8 mouse cellular contexts compared by ENCODE assay signal in genomic region chr11:93762832-93763530, GRCm38 (mm10).
A peak's percentile ranks its signal among the peaks of the same experiment; 100 is the strongest.
DNase-seq lines count a peak whose midpoint lies in the region; ATAC-seq and TF ChIP-seq lines count a peak whose summit lies in the region.

No protein-coding gene starts in this region.

- TF ChIP-seq EP300 in CH12.LX (IDR thresholded peaks at IDR 0.05; ENCODE audit: low read length): no peak

- H3K4me3 ChIP-seq in CH12.LX (replicated peaks in 1 of 3; ENCODE audit: low read depth in 2 of 3, low read length in 2 of 3, poor library complexity in 1 of 3): no peak overlapping the region
- no peak overlapping the region for H3K4me3 ChIP-seq in embryonic facial prominence, embryonic 12.5 days
- H3K4me3 ChIP-seq in hindbrain, embryonic 12.5 days: no peak overlapping the region
- H3K4me3 ChIP-seq in stomach, embryonic 16.5 days (replicated peaks; ENCODE audit: low read length): no peak overlapping the region

- no peaks in the 10 kb centered on the region for H3K79me2 ChIP-seq in CH12.LX (replicated peaks; ENCODE audit: control insufficient read depth, extremely low read depth, insufficient read depth, poor library complexity, severe bottlenecking)

- dilution Hi-C loops in CH12.LX (cut with MboI; ENCODE audit: extremely low pct_ligation_motif_present, extremely low pct_unique_long_range_greater_than_20kb, low sequenced_read_pairs): no loop called here

- no peak overlapping the region for H3K9ac ChIP-seq in CH12.LX (ENCODE audit: insufficient read depth, low read depth)
- no peak overlapping the region for H3K9ac ChIP-seq in embryonic facial prominence, embryonic 12.5 days
- no peak overlapping the region for H3K9ac ChIP-seq in hindbrain, embryonic 12.5 days
- no peak overlapping the region for H3K9ac ChIP-seq in stomach, embryonic 16.5 days (ENCODE audit: low read length)

- WGBS in embryonic facial prominence, embryonic 12.5 days: 21% methylated on average over 18 of the region's 18 CpGs
- WGBS in hindbrain, embryonic 12.5 days: 17% methylated on average over 18 of the region's 18 CpGs
- WGBS in stomach, embryonic 16.5 days: 16% methylated on average over 18 of the region's 18 CpGs

- no peak overlapping the region for H3K4me2 ChIP-seq in CH12.LX (ENCODE audit: insufficient read depth, low read depth, poor library complexity, severe bottlenecking)
- H3K4me2 ChIP-seq in embryonic facial prominence, embryonic 12.5 days (replicated peaks): peak overlapping the region; percentile 35; the same call in 1 of the 2 replicates
- H3K4me2 ChIP-seq in hindbrain, embryonic 12.5 days (replicated peaks): peak overlapping the region; percentile 47
- peak overlapping the region; percentile 10; the same call in 1 of the 2 replicates for H3K4me2 ChIP-seq in stomach, embryonic 16.5 days (ENCODE audit: low read depth, low read length)

- no peak for DNase-seq in CH12.LX (ENCODE audit: extremely low read depth)
- peak; percentile 32 for DNase-seq in adrenal gland, postnatal 14 days
- peak; percentile 44 to 60 for DNase-seq in layer of hippocampus, adult 8-10 months (ENCODE audit: low spot score in 2 of 2)

- H3K9me3 ChIP-seq in CH12.LX (replicated peaks; ENCODE audit: low read length): peaks cover 3% of the 10 kb centered on the region
- no peaks in the 10 kb centered on the region for H3K9me3 ChIP-seq in embryonic facial prominence, embryonic 12.5 days
- no peaks in the 10 kb centered on the region for H3K9me3 ChIP-seq in hindbrain, embryonic 12.5 days (replicated peaks)
- no peaks in the 10 kb centered on the region for H3K9me3 ChIP-seq in stomach, embryonic 16.5 days (replicated peaks; ENCODE audit: control insufficient read depth, low read length)

- H3K27me3 ChIP-seq in CH12.LX (replicated peaks): peaks cover 82% of the 10 kb centered on the region
- H3K27me3 ChIP-seq in embryonic facial prominence, embryonic 12.5 days: no peaks in the 10 kb centered on the region
- no peaks in the 10 kb centered on the region; the same call in 1 of the 2 replicates for H3K27me3 ChIP-seq in hindbrain, embryonic 12.5 days
- H3K27me3 ChIP-seq in stomach, embryonic 16.5 days (ENCODE audit: control insufficient read depth, insufficient read depth, low read length): no peaks in the 10 kb centered on the region

- ATAC-seq in embryonic facial prominence, embryonic 12.5 days (ENCODE audit: insufficient number of reproducible peaks, insufficient read depth, low FRiP score, low TSS enrichment): no peak
- ATAC-seq in hindbrain, embryonic 12.5 days (ENCODE audit: low FRiP score): no peak
- ATAC-seq in megakaryocyte progenitor cell, adult 5-6 weeks (replicated peaks; ENCODE audit: poor library complexity): peak; percentile 84
- no peak for ATAC-seq in stomach, embryonic 16.5 days (ENCODE audit: insufficient read depth, low FRiP score)
- ATAC-seq in megakaryocyte, adult 5-6 weeks (ENCODE audit: poor library complexity, severe bottlenecking): no peak; the same call in 1 of the 2 replicates

- no peak overlapping the region for H3K27ac ChIP-seq in CH12.LX (ENCODE audit: insufficient read depth, low read depth)
- H3K27ac ChIP-seq in embryonic facial prominence, embryonic 12.5 days: no peak overlapping the region
- no peak overlapping the region for H3K27ac ChIP-seq in hindbrain, embryonic 12.5 days
- H3K27ac ChIP-seq in stomach, embryonic 16.5 days (ENCODE audit: low read length): no peak overlapping the region

- no peaks in the 10 kb centered on the region for H3K36me3 ChIP-seq in CH12.LX (replicated peaks in 1 of 2; ENCODE audit: control insufficient read depth in 1 of 2, insufficient read depth in 1 of 2, low read length in 1 of 2)
- no peaks in the 10 kb centered on the region for H3K36me3 ChIP-seq in embryonic facial prominence, embryonic 12.5 days
- no peaks in the 10 kb centered on the region for H3K36me3 ChIP-seq in hindbrain, embryonic 12.5 days
- no peaks in the 10 kb centered on the region for H3K36me3 ChIP-seq in stomach, embryonic 16.5 days (ENCODE audit: control insufficient read depth, insufficient read depth, low read length)

- TF ChIP-seq CTCF in CH12.LX (conservative IDR thresholded peaks at IDR 0.05 in 1 of 2, IDR thresholded peaks at IDR 0.05 in 1 of 2; ENCODE audit: low read depth in 2 of 2, low read length in 2 of 2): peak in 1 of 2 experiments; percentile 52; a peak in 2 of 4 replicates

- H3K4me1 ChIP-seq in CH12.LX (ENCODE audit: control insufficient read depth in 1 of 2, insufficient read depth in 2 of 2): peaks cover 4 to 5% of the 10 kb centered on the region in 2 experiments; a peak in 3 of 4 replicates
- 0 out of 2 replicates have a peak, but pooled peaks cover 3% of the 10 kb centered on the region for H3K4me1 ChIP-seq in embryonic facial prominence, embryonic 12.5 days
- H3K4me1 ChIP-seq in hindbrain, embryonic 12.5 days: peaks cover 5% of the 10 kb centered on the region; the same call in 1 of the 2 replicates
- no peaks in the 10 kb centered on the region for H3K4me1 ChIP-seq in stomach, embryonic 16.5 days (ENCODE audit: control insufficient read depth, insufficient read depth, low read length)

- in situ Hi-C loops in CH12.LX (cut with MboI; ENCODE audit: low pct_ligation_motif_present, low pct_unique_long_range_greater_than_20kb, low sequenced_read_pairs): no loop called here

- TF ChIP-seq RAD21 in CH12.LX (IDR thresholded peaks at IDR 0.05; ENCODE audit: low read depth, low read length): no peak; the same call in 1 of the 2 replicates

- TF ChIP-seq POLR2A in CH12.LX (IDR thresholded peaks at IDR 0.05; ENCODE audit: low read depth, low read length): no peak

TF ChIP-seq in CH12.LX, 34 proteins besides CTCF, POLR2A, EP300 and RAD21:
- TF ChIP-seq SMC3 (IDR thresholded peaks at IDR 0.05; ENCODE audit: low read depth, low read length): peak; percentile 20; the same call in 1 of the 2 replicates
- TF ChIP-seq CHD1 (IDR thresholded peaks at IDR 0.05; ENCODE audit: low read depth, low read length): no peak
- TF ChIP-seq JUN (IDR thresholded peaks at IDR 0.05; ENCODE audit: insufficient read depth, low read depth, low read length): no peak
